Mouse (Mus musculus): ENCODE measurements around the gene Otc. TPM values are rescaled to one million over a fixed set of nuclear protein-coding genes. Genes with fewer than 3 reads are reported as not detected.

Gene Otc
- total RNA-seq, 2 experiments from 2014 or later, result not detected

Other genes with a start within 250 kb of the Otc start
- 10 to 100 TPM in 1 of 2 experiments, 1 to 10 TPM in 1; 8.3 to 10.9 TPM for gene Srpx, start 134.6 kb upstream of the Otc start, total RNA-seq (2021)
- 1 to 10 TPM; 5.7 to 5.9 TPM for gene Rpgr, start 35.4 kb upstream of the Otc start, total RNA-seq (2021)
- gene Tspan7, start 232.9 kb downstream of the Otc start, total RNA-seq (2021), result 100 to 1,000 TPM; 132 to 134 TPM